Mouse (Mus musculus): Measurements from ENCODE around the gene Dnajc6.

Gene Dnajc6

DNA sequence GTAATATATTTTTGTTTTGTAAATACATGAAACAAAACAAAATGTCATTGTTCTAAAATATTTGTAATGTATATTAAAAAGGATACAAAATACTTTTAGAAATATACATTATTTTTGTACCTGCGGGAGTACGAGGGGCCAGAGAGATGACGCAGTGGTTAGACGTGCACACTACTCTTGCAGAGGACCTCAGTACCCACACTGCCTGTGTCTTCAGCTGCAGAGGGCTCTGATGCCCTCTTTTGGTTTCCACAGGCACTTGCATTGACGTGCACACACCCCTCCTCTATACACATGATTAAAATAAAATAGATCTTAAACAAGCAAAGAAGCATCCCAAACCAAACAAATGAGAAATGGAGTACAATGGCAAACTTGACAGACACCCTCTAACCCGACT lies 146.3 kb downstream of the Dnajc6 start:
- no peak for DNase-seq (ENCODE audit: low spot score)

GRCm38 (mm10) chr4:101643216-101643615 lies 146.8 kb downstream of the Dnajc6 start:
- no peak for DNase-seq (ENCODE audit: low spot score)

DNA sequence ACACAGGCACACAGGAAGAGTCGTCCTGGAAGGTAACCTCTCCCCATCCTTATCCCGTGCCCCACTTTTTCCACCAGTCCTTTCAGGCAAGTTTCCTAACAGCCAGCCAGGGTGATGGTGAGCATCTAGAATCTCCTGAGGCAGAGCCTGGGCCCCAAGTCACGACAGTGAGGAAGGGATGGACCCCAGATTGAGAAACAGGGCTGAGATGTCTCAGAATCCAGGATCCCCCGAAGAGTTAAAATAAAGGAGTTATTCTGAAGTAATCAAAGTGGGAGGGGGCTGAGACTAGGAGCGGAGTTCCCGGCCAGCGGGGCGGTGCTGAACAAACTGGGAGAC lies 150.4 kb downstream of the Dnajc6 start:
- DNase-seq (ENCODE audit: low spot score) = no peak

- DNase-seq (ENCODE audit: low spot score) = peak; percentile 99
Observed at GRCm38 (mm10) chr4:101647196-101647905, 150.9 kb downstream of the Dnajc6 start, which contains the start of gene Leprot. Leprot (plus strand) TSS chr4:101647718.

GRCm38 (mm10) chr4:101647976-101648642 lies 151.7 kb downstream of the Dnajc6 start:
- no peak for DNase-seq (ENCODE audit: low spot score)

- DNase-seq (ENCODE audit: low spot score) = no peak
Observed at GRCm38 (mm10) chr4:101648745-101649144, 152.3 kb downstream of the Dnajc6 start.

- DNase-seq (ENCODE audit: low spot score) = no peak
Observed at GRCm38 (mm10) chr4:101650961-101651360, 154.5 kb downstream of the Dnajc6 start.

GRCm38 (mm10) chr4:101654256-101654655 lies 157.8 kb downstream of the Dnajc6 start:
- no peak for DNase-seq (ENCODE audit: low spot score)

DNA sequence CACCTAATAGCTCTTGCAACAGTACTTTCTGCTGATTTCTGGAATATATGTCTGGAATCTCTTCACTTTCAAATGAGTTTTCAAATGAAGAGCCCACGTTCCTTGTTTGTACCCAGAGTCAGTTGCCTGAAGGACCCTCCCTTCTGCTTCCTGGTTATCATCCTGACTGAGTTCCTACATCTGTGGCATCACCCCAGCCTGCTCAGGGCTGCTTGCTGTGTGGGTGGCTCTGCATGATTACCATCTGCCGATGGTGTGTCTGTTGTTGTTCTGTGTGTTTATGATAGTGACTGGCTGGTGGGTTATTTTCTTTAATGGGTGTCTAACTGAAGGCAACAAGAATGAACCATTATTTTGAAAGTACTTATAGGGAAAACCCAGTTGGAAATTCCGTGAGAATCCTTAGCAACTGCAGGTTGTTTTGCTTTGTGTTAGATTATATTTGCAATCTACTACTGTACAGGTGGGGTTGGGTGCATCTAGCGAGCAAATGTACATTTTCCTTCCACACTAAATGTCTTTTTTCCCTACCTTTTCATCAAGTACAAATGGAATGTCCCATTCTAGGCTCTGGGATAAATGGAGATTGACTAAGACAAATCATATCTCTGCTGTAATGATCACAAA lies 158.5 kb downstream of the Dnajc6 start:
- DNase-seq (ENCODE audit: low spot score) = no peak

GRCm38 (mm10) chr4:101655415-101655790 lies 159.0 kb downstream of the Dnajc6 start:
- no peak for DNase-seq (ENCODE audit: low spot score)

DNA sequence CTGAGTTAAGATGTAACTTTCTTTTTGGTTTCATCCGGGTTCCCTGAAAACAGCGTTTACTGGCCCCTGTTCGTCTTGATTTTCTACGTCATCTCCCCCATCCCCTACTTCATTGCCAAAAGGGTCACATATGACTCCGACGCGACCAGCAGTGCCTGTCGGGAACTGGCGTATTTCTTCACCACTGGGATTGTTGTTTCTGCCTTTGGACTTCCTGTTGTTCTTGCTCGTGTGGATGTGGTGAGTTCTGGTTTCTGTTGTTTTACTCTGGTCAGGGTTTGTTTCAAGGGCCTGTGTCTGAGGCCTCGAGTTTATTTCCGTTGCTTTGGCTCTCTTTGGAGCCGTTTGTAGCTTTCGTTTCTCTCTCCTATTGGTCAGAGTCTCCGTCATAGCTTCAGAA lies 159.6 kb downstream of the Dnajc6 start:
- no peak for DNase-seq (ENCODE audit: low spot score)

DNA sequence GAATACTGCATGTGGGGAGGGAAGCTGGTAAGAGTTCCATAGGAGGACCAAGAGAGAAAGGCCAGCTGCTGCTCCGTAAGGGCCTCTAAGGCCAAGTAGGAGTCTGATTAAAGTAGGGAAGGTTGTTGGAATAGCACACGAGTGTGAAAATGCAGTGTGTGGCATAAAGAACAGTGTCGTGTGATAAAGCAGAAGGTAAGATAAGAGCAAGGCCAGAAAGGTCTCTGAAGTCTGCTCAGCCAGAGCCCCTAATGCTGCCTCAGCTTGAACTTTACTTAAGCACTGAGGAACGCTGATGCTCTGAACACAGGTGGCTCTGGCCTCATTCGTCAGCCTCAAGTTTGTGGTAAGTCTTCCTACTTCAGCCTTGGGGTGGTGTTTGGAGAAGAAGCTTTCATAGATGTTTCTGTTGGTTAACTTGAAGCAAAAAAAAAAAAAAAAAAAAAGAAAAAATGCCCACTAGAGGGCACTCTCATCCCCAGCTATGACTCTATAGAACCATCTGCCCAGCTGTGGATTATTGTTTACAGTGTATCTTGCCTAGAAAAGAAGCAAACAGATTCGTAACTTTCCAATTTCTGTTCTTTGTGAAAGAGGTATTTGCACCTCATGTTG lies 160.6 kb downstream of the Dnajc6 start:
- no peak for DNase-seq (ENCODE audit: low spot score)

- no peak for DNase-seq (ENCODE audit: low spot score)
Observed at GRCm38 (mm10) chr4:101664160-101664750, 167.8 kb downstream of the Dnajc6 start.

DNA sequence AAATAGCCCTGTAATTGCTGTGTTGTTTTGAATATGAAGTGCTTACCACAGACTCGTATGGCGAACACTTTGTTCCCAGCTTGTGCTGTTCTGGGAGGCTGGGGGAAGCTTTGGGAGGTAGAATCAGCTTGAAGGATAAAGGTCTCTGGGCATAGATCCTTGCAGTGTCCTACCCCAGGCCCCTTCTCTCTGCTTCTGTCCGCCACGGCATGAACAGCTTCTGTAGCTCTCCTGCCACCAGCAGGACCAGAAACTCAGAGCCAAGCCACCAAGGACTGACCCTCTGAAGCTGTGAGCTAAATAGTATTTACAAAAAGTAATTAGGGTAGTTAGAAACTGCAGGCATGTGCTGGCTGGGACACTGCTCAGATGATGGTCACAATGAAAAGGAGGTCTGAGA lies 168.3 kb downstream of the Dnajc6 start:
- no peak for DNase-seq (ENCODE audit: low spot score)

GRCm38 (mm10) chr4:101669161-101669560 lies 172.7 kb downstream of the Dnajc6 start:
- DNase-seq (ENCODE audit: low spot score) = no peak

DNA sequence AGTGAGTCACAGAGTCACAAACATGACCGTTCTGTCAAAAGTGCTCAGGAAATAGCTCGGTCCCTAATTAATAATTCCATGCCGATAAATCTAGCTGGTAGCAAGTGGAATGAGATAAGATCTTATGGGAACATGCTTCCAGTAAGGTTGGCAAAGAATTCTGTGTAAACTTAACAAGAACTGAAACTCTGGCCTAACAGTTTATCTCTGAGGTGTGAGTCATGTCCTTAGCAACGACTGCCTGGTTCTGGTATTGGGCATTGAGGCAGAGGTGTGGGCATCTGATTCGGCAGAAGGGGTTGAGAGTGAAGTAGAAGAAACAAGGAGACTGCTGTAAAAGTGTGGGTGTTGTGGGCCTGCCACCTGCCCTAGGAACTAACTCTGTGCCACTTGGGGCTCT lies 173.4 kb downstream of the Dnajc6 start:
- DNase-seq (ENCODE audit: low spot score) = no peak

- DNase-seq (ENCODE audit: low spot score) = no peak
Observed at GRCm38 (mm10) chr4:101674790-101675189, 178.3 kb downstream of the Dnajc6 start.

- no peak for DNase-seq (ENCODE audit: low spot score)
Observed at GRCm38 (mm10) chr4:101675726-101676125, 179.3 kb downstream of the Dnajc6 start.

DNA sequence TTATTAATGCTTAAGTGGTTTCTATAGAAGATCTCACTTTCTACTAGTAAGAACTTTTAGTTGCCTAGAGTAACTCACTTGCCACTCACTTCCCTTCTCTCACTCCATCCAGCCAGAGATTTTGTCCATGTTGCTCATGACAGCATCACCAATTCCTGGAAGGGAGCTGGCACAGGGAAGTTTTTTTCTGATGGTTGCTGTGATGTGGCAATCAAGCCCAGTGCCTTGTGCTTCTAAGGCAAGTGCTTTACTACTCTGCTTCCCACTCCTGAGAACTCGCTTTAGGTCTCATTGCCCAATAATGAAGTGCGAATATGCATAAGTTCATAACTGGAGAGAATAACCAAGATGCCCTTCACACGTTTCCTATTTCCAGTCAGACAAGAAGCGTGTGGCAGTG lies 186.2 kb downstream of the Dnajc6 start:
- DNase-seq (ENCODE audit: low spot score) = no peak

DNA sequence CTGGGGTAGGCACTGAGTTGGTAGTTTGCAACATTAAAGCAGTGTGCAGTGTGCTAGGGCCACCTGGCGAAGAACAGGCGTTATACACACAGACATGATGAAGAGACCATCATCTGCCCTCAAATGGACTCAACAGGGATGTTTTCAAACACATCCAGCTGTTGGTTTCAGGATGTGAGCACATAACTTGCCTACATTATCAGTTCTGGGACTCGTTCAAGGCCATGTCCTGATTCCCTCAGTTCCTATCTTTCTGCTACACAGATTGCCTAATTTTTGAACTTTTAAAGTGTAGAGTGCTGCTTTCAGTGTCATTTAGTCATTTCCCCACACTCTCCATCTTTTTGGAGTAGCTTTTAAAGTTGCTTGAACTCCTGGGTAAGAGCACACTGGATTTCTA lies 186.6 kb downstream of the Dnajc6 start:
- DNase-seq (ENCODE audit: low spot score) = no peak

DNA sequence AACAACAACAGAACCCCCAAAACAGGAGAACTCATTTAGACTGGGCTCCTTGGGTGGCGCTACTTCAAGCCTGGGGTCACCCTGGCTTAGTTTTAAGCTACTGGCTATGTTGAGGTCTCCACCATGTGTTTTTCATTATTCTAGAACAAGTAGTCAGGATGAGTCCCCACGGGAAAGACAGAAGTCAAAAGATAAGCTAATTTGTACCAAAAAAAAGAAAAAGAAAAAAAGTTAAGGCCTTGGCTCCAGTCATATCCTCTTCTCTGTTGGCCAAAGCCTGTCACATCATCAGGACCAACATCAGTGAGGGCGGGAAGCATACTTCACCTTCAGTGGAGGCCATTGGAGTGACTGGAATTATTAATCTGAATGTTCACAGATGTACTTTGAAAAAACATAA lies 188.4 kb downstream of the Dnajc6 start:
- DNase-seq (ENCODE audit: low spot score) = no peak

DNA sequence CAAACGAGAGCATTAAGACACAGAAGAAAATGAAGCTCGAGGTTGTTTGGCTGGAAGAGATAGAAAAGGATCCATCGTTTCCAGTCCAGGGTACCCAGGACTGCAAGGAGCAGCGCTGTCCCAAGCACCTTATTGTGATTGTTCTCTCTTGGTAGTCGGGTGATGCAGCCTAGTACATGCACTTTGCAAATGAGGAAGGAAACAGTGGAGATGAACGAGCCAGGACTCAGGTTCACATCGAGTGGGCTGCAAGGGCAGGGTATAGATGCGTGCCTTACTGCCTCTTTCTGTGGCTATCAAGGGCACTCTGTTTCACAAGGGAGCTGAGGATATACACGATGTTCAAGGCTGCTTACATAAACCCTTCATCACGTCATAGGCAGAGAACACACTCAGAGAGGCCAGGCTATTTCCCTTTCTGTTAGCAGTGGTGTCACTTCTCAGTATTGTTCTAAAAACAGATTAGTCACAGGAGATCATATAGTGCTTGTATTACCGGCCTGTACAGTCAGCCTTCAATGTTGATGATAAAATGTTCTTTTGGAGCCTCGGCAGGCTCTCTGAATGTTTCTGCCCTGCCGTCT lies 189.9 kb downstream of the Dnajc6 start:
- DNase-seq (ENCODE audit: low spot score) = no peak
